Mouse (Mus musculus) neural tube, embryonic 14.5 days (tissue): ENCODE measurements around the gene Trmt112. TPM values are rescaled to one million over a fixed set of nuclear protein-coding genes. Genes with fewer than 3 reads are reported as not detected.
"Not testable (repeated sequence)": the region's sequence is repeated elsewhere in the genome, so short reads cannot be mapped to it uniquely, and the experiment has no call there.

ENCODE experiments used
- ATAC-seq: fragments of 200-750 bp; cut with Nextera tagmentation; 2 replicates; pipeline ENCODE4 v1.8.0; 2017; ENCODE audit warnings: low read depth, mild to moderate bottlenecking, moderate TSS enrichment, moderate library complexity
- H3K27ac ChIP-seq: fragments of 300-500 bp; sonication (generic); 2 replicates; pipeline ENCODE4 v1.5.1; 2014; ENCODE audit warnings: low read depth, mild to moderate bottlenecking, control low read depth, low read length, moderate library complexity, mixed read lengths
- H3K27me3 ChIP-seq: fragments of 300-500 bp; sonication (generic); 2 replicates; pipeline ENCODE4 v1.6.1; 2014; ENCODE audit warnings: low read length; ENCODE audit not compliant: control insufficient read depth, insufficient read depth
- H3K36me3 ChIP-seq: fragments of 300-500 bp; sonication (generic); 2 replicates; pipeline ENCODE4 v1.6.1; 2014; ENCODE audit warnings: low read length, mixed read lengths; ENCODE audit not compliant: control insufficient read depth, insufficient read depth
- H3K4me1 ChIP-seq: fragments of 300-500 bp; sonication (generic); 2 replicates; pipeline ENCODE4 v1.6.1; 2014; ENCODE audit warnings: low read length; ENCODE audit not compliant: control insufficient read depth, insufficient read depth
- H3K4me2 ChIP-seq: fragments of 300-500 bp; sonication (generic); 2 replicates; pipeline ENCODE4 v1.6.1; 2014; ENCODE audit warnings: mild to moderate bottlenecking, low read depth, low read length, control low read depth
- H3K4me3 ChIP-seq: fragments of 300-500 bp; sonication (generic); 2 replicates; pipeline ENCODE4 v1.5.1; 2014; ENCODE audit warnings: low read depth, low read length, control low read depth, mixed read lengths
- H3K9ac ChIP-seq: fragments of 300-500 bp; sonication (generic); replicated peaks from 2 replicates; pipeline ENCODE4 v1.6.1; 2014; ENCODE audit warnings: low read depth, mild to moderate bottlenecking, control low read depth, low read length, mixed read lengths
- H3K9me3 ChIP-seq: fragments of 300-500 bp; sonication (generic); 2 replicates; pipeline ENCODE4 v1.6.1; 2016; ENCODE audit warnings: low read length; ENCODE audit not compliant: control insufficient read depth
- WGBS: fragments of 180-500 bp; shearing (Covaris S2); extraction: QIAGEN DNeasy Blood & Tissue Kit; methylation state at CpG from one replicate; pipeline ENCODE4 v1.1.7; 2014; 5-methylcytosine and 5-hydroxymethylcytosine counted together
- polyA plus RNA-seq: library from polyadenylated mRNA; unstranded; fragments of >200 nt; fragmentation: Nextera tagmentation; extraction: Ambion mirVana; gene quantifications from 2 replicates; pipeline ENCODE4 v1.2.1, GENCODE M21; 2014

Trmt112 gene
- polyA plus RNA-seq, 1 experiment from 2014 or later, result 104 TPM

GRCm38 (mm10) chr19:6876799-6877198 is 32.7 kb upstream of the Trmt112 start:
- no peak overlapping the region for H3K4me3 ChIP-seq
- no peak for ATAC-seq
- H3K9me3 ChIP-seq, result peaks cover 3% of the 10 kb centered on the region; the same call in 1 of the 2 replicates
- H3K4me2 ChIP-seq, result no peak overlapping the region
- no peaks in the 10 kb centered on the region for H3K36me3 ChIP-seq
- no peaks in the 10 kb centered on the region for H3K27me3 ChIP-seq
- H3K4me1 ChIP-seq, result no peaks in the 10 kb centered on the region
- H3K9ac ChIP-seq, result no peak overlapping the region
- H3K27ac ChIP-seq, result no peak overlapping the region

GRCm38 (mm10) chr19:6877965-6878364 is 31.5 kb upstream of the Trmt112 start:
- Histone ChIP-seq H3K4me3 (no peak overlapping the region), H3K4me1 (no peaks in the 10 kb centered on the region), H3K4me2 (no peak overlapping the region), H3K36me3 (no peaks in the 10 kb centered on the region), H3K27me3 (no peaks in the 10 kb centered on the region), H3K27ac (no peak overlapping the region), H3K9ac (no peak overlapping the region), H3K9me3 (peaks cover 3% of the 10 kb centered on the region; the same call in 1 of the 2 replicates)
- ATAC-seq, result no peak
- WGBS, result 91% methylated on average over 4 of the region's 4 CpGs

- Histone ChIP-seq H3K27me3 (no peaks in the 10 kb centered on the region), H3K36me3 (no peaks in the 10 kb centered on the region), H3K9ac (no peak overlapping the region), H3K4me1 (no peaks in the 10 kb centered on the region), H3K4me2 (no peak overlapping the region), H3K4me3 (no peak overlapping the region), H3K9me3 (no peaks in the 10 kb centered on the region), H3K27ac (no peak overlapping the region)
- ATAC-seq, result no peak
- 65% methylated on average over 4 of the region's 4 CpGs for WGBS
Observed at GRCm38 (mm10) chr19:6892512-6892911, 17.0 kb upstream of the Trmt112 start.

GRCm38 (mm10) chr19:6893731-6894451 is 15.6 kb upstream of the Trmt112 start:
- Histone ChIP-seq H3K4me2 (no peak overlapping the region), H3K9me3 (no peaks in the 10 kb centered on the region)
- WGBS, result 93% methylated on average over 14 of the region's 14 CpGs

GRCm38 (mm10) chr19:6895608-6896305 is 13.7 kb upstream of the Trmt112 start:
- H3K9ac ChIP-seq, H3K4me2 ChIP-seq, H3K4me3 ChIP-seq, H3K4me1 ChIP-seq, H3K36me3 ChIP-seq, ATAC-seq, H3K27me3 ChIP-seq, H3K9me3 ChIP-seq, H3K27ac ChIP-seq: not testable (repeated sequence)
- 95% methylated on average over 18 of the region's 18 CpGs for WGBS

More at GRCm38 (mm10) chr19:6893731-6894451, 15.6 kb upstream of the Trmt112 start:
- no peak for ATAC-seq
- H3K27ac ChIP-seq, result no peak overlapping the region
- no peak overlapping the region for H3K4me3 ChIP-seq
- no peaks in the 10 kb centered on the region for H3K27me3 ChIP-seq
- H3K4me1 ChIP-seq, result no peaks in the 10 kb centered on the region
- no peaks in the 10 kb centered on the region for H3K36me3 ChIP-seq
- no peak overlapping the region for H3K9ac ChIP-seq

- Histone ChIP-seq H3K27me3 (no peaks in the 10 kb centered on the region), H3K4me3 (no peak overlapping the region), H3K4me1 (no peaks in the 10 kb centered on the region), H3K9me3 (no peaks in the 10 kb centered on the region), H3K9ac (no peak overlapping the region), H3K36me3 (peaks cover 2% of the 10 kb centered on the region; the same call in 1 of the 2 replicates), H3K4me2 (no peak overlapping the region), H3K27ac (no peak overlapping the region)
- 76% methylated on average over 4 of the region's 4 CpGs for WGBS
- ATAC-seq, result no peak
Observed at GRCm38 (mm10) chr19:6899641-6900040, 9.9 kb upstream of the Trmt112 start.

- Histone ChIP-seq H3K4me1 (peaks cover 4% of the 10 kb centered on the region), H3K27me3 (no peaks in the 10 kb centered on the region), H3K36me3 (peaks cover 15% of the 10 kb centered on the region), H3K4me2 (no peak overlapping the region), H3K27ac (no peak overlapping the region), H3K9me3 (no peaks in the 10 kb centered on the region), H3K9ac (no peak overlapping the region), H3K4me3 (no peak overlapping the region)
- no peak for ATAC-seq
- 96% methylated on average over 1 of the region's 1 CpGs for WGBS
Observed at GRCm38 (mm10) chr19:6903031-6903430, 6.5 kb upstream of the Trmt112 start.

- Histone ChIP-seq H3K36me3 (peaks cover 15% of the 10 kb centered on the region), H3K9ac (no peak overlapping the region), H3K27me3 (no peaks in the 10 kb centered on the region), H3K9me3 (no peaks in the 10 kb centered on the region), H3K4me1 (peaks cover 11% of the 10 kb centered on the region), H3K27ac (no peak overlapping the region), H3K4me2 (no peak overlapping the region), H3K4me3 (no peak overlapping the region)
- 93% methylated on average over 2 of the region's 2 CpGs for WGBS
- ATAC-seq, result no peak
Observed at GRCm38 (mm10) chr19:6904846-6905245, 4.7 kb upstream of the Trmt112 start.

GRCm38 (mm10) chr19:6905498-6906159 is 3.9 kb upstream of the Trmt112 start:
- Histone ChIP-seq H3K4me2 (no peak overlapping the region), H3K4me3 (no peak overlapping the region), H3K27ac (no peak overlapping the region), H3K4me1 (peaks cover 11% of the 10 kb centered on the region), H3K9me3 (no peaks in the 10 kb centered on the region), H3K27me3 (no peaks in the 10 kb centered on the region), H3K9ac (no peak overlapping the region), H3K36me3 (peaks cover 15% of the 10 kb centered on the region)
- WGBS, result 94% methylated on average over 11 of the region's 11 CpGs
- no peak for ATAC-seq
